Mouse (Mus musculus) right cerebral cortex, postnatal 36 days (tissue): ENCODE data around the gene Tm9sf3.

ENCODE experiments used
- DNase-seq, 2 experiments: peaks; one replicate each; pipeline ENCODE4 v3.0.0; 2022; ENCODE audit warnings: low spot score in 2 of 2, mixed read lengths in 1 of 2

Tm9sf3 gene

DNA sequence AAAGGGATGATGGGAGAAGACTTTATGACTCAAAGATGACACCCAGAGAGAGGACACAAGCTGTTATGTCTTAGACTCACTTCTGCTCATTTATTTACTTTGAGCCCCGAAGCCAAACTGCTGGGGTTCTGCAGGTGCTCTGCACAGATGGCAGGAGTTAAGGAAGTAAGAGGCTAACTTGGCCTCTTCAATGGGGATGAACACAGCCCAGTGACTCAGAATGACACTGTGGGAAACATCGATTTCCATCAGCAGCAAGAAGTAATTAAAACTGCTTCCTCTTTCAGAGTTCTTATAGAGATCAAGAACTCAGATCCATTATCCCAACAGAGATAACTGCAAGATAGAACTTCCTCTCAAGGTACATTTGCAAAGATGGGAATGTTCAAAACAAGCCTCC is 86.9 kb downstream of the Tm9sf3 start:
- DNase-seq = no peak

DNA sequence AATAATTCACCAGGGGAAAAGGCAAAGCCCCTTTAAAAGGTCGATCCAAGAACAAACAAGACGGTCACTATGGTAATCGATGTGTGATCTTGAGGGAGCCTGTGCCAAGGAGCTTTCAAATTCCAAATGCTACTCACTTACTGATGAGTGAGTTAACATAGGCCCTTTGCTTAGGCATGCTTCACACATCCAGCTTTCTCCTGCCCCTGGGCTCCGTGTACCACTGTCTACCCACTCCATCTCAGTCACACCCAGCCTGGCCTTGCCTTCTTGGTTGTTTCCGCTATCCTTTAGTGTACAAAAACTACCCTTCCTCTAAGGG is 97.9 kb downstream of the Tm9sf3 start:
- no peak for DNase-seq

DNA sequence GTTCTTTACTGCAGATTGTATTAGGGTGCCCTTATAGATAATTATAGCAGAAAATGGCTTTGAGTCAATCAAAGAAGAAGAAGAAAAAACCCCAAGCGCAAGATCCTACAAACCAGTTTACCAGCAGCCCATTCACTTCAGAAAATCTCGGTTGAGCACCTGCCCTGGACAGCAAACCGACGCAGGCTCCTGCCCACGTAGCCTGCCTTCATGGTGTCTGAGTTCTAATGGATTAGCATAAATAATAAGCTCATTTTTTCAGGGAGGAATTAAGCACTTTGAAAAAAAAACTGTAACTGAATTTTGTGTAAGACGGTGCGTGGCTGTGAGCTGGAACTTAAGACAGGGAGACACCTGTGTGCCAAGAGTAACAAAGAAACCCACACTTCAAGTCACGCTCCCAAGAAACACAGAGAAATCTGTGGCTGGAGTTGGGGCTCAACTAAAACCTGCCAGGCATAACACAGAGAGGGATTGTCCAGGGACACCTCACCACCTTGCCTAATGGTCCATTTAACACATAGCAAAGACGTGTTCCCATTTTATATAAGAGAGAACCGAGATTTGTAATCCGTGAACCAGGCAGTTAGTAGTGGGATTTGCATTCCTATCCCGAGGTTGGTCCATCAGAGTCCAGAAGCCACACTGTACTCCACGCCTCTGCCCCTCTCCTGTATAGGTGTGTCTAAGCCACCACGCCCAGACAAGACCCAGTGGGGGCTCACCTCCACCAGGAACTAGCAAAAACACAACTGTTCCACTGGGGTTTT is 98.5 kb downstream of the Tm9sf3 start:
- DNase-seq = no peak

- no peak for DNase-seq
These were observed 99.2 kb downstream of the Tm9sf3 start for GRCm38 (mm10) chr19:41164447-41165095.
